Mouse (Mus musculus) forebrain, embryonic 12.5 days (tissue): ENCODE data around the gene Mindy4. TPM values are rescaled to one million over a fixed set of nuclear protein-coding genes. Genes with fewer than 3 reads are reported as not detected.

ENCODE experiments used
- ATAC-seq: fragments of 200-750 bp; cut with Nextera tagmentation; 2 replicates; pipeline ENCODE4 v1.8.0; 2017; ENCODE audit warnings: moderate TSS enrichment; ENCODE audit not compliant: low FRiP score
- H3K27ac ChIP-seq: fragments of 300-500 bp; sonication (generic); 2 replicates; pipeline ENCODE4 v1.5.1; 2016; ENCODE audit warnings: mild to moderate bottlenecking
- H3K27me3 ChIP-seq: fragments of 300-500 bp; sonication (generic); 2 replicates; pipeline ENCODE4 v1.6.1; 2016; ENCODE audit warnings: mild to moderate bottlenecking
- H3K36me3 ChIP-seq: fragments of 300-500 bp; sonication (generic); replicated peaks from 2 replicates; pipeline ENCODE4 v1.6.1; 2016; ENCODE audit warnings: mild to moderate bottlenecking
- H3K4me1 ChIP-seq: fragments of 300-500 bp; sonication (generic); 2 replicates; pipeline ENCODE4 v1.6.1; 2016
- H3K4me2 ChIP-seq: fragments of 300-500 bp; sonication (generic); 2 replicates; pipeline ENCODE4 v1.6.1; 2016; ENCODE audit warnings: mild to moderate bottlenecking, moderate library complexity
- H3K4me3 ChIP-seq: fragments of 300-500 bp; sonication (generic); replicated peaks from 2 replicates; pipeline ENCODE4 v1.5.1; 2016; ENCODE audit warnings: mild to moderate bottlenecking
- H3K9ac ChIP-seq: fragments of 300-500 bp; sonication (generic); 2 replicates; pipeline ENCODE4 v1.6.1; 2016; ENCODE audit warnings: mild to moderate bottlenecking
- H3K9me3 ChIP-seq: fragments of 300-500 bp; sonication (generic); 2 replicates; pipeline ENCODE4 v1.6.1; 2016
- WGBS: fragments of 180-500 bp; shearing (Covaris S2); methylation state at CpG from one replicate; pipeline ENCODE4 v1.1.7; 2016; 5-methylcytosine and 5-hydroxymethylcytosine counted together
- polyA plus RNA-seq: library from polyadenylated mRNA; unstranded; fragments of >200 nt; fragmentation: Nextera tagmentation; extraction: Ambion mirVana; gene quantifications from 2 replicates; pipeline ENCODE4 v1.2.1, GENCODE M21; 2016

Mindy4 gene
- polyA plus RNA-seq, 1 experiment from 2014 or later, result 20.6 TPM

GRCm38 (mm10) chr6:55246911-55247438, 43.8 kb downstream of the Mindy4 start:
- Histone ChIP-seq H3K27me3 (no peaks in the 10 kb centered on the region), H3K9me3 (no peaks in the 10 kb centered on the region), H3K36me3 (0 out of 2 replicates have a peak, but pooled peaks cover 16% of the 10 kb centered on the region), H3K4me2 (no peak overlapping the region), H3K4me1 (no peaks in the 10 kb centered on the region), H3K4me3 (no peak overlapping the region), H3K9ac (no peak overlapping the region), H3K27ac (no peak overlapping the region)
- no peak for ATAC-seq
- 92% methylated on average over 12 of the region's 12 CpGs for WGBS

GRCm38 (mm10) chr6:55249263-55249662, 46.1 kb downstream of the Mindy4 start:
- no peaks in the 10 kb centered on the region for H3K9me3 ChIP-seq
- no peak for ATAC-seq
- 0 out of 2 replicates have a peak, but pooled peaks cover 15% of the 10 kb centered on the region for H3K36me3 ChIP-seq
- H3K4me3 ChIP-seq, result no peak overlapping the region
- H3K9ac ChIP-seq, result no peak overlapping the region
- H3K27me3 ChIP-seq, result no peaks in the 10 kb centered on the region
- no peak overlapping the region for H3K27ac ChIP-seq
- H3K4me1 ChIP-seq, result no peaks in the 10 kb centered on the region
- WGBS, result 91% methylated on average over 9 of the region's 9 CpGs
- no peak overlapping the region for H3K4me2 ChIP-seq

- no peak for ATAC-seq
- 90% methylated on average over 11 of the region's 11 CpGs for WGBS
These were observed 47.6 kb downstream of the Mindy4 start for GRCm38 (mm10) chr6:55250809-55251208.

GRCm38 (mm10) chr6:55251596-55251995, 48.4 kb downstream of the Mindy4 start:
- ATAC-seq, result no peak
- Histone ChIP-seq H3K9me3 (no peaks in the 10 kb centered on the region), H3K9ac (no peak overlapping the region), H3K36me3 (peaks cover 10% of the 10 kb centered on the region), H3K4me1 (no peaks in the 10 kb centered on the region), H3K4me2 (no peak overlapping the region), H3K4me3 (no peak overlapping the region), H3K27ac (no peak overlapping the region), H3K27me3 (no peaks in the 10 kb centered on the region)
- 92% methylated on average over 7 of the region's 7 CpGs for WGBS

More at GRCm38 (mm10) chr6:55250809-55251208, 47.6 kb downstream of the Mindy4 start:
- Histone ChIP-seq H3K4me2 (no peak overlapping the region), H3K9ac (no peak overlapping the region), H3K9me3 (no peaks in the 10 kb centered on the region), H3K27me3 (no peaks in the 10 kb centered on the region), H3K27ac (no peak overlapping the region), H3K4me3 (no peak overlapping the region), H3K36me3 (peaks cover 11% of the 10 kb centered on the region; the same call in 1 of the 2 replicates), H3K4me1 (no peaks in the 10 kb centered on the region)

GRCm38 (mm10) chr6:55252731-55253247, 49.6 kb downstream of the Mindy4 start:
- no peak for ATAC-seq
- peaks cover 10% of the 10 kb centered on the region for H3K36me3 ChIP-seq
- no peak overlapping the region for H3K4me2 ChIP-seq
- H3K4me1 ChIP-seq, result no peaks in the 10 kb centered on the region
- no peak overlapping the region for H3K4me3 ChIP-seq
- 69% methylated on average over 8 of the region's 8 CpGs for WGBS
- no peak overlapping the region for H3K9ac ChIP-seq
- no peaks in the 10 kb centered on the region for H3K27me3 ChIP-seq
- H3K27ac ChIP-seq, result no peak overlapping the region
- H3K9me3 ChIP-seq, result no peaks in the 10 kb centered on the region

GRCm38 (mm10) chr6:55256500-55257191, 53.5 kb downstream of the Mindy4 start:
- H3K27me3 ChIP-seq, result no peaks in the 10 kb centered on the region
- no peaks in the 10 kb centered on the region for H3K9me3 ChIP-seq
- no peak for ATAC-seq
- no peak overlapping the region for H3K4me3 ChIP-seq
- H3K9ac ChIP-seq, result no peak overlapping the region
- H3K4me2 ChIP-seq, result no peak overlapping the region
- no peaks in the 10 kb centered on the region for H3K4me1 ChIP-seq
- peaks cover 10% of the 10 kb centered on the region for H3K36me3 ChIP-seq
- 82% methylated on average over 13 of the region's 13 CpGs for WGBS
- no peak overlapping the region for H3K27ac ChIP-seq

- no peak overlapping the region for H3K4me2 ChIP-seq
- WGBS, result 89% methylated on average over 7 of the region's 7 CpGs
- H3K27ac ChIP-seq, result no peak overlapping the region
- no peak for ATAC-seq
- no peaks in the 10 kb centered on the region for H3K27me3 ChIP-seq
- H3K4me3 ChIP-seq, result no peak overlapping the region
- no peaks in the 10 kb centered on the region for H3K4me1 ChIP-seq
- H3K36me3 ChIP-seq, result peaks cover 9% of the 10 kb centered on the region
- H3K9me3 ChIP-seq, result no peaks in the 10 kb centered on the region
- H3K9ac ChIP-seq, result no peak overlapping the region
These were observed 54.1 kb downstream of the Mindy4 start for GRCm38 (mm10) chr6:55257246-55257645.

GRCm38 (mm10) chr6:55258428-55259325, 55.5 kb downstream of the Mindy4 start:
- peaks cover 16% of the 10 kb centered on the region for H3K36me3 ChIP-seq
- WGBS, result 74% methylated on average over 14 of the region's 14 CpGs
- no peak for ATAC-seq
- no peaks in the 10 kb centered on the region for H3K9me3 ChIP-seq
- H3K4me1 ChIP-seq, result no peaks in the 10 kb centered on the region
- H3K4me3 ChIP-seq, result no peak overlapping the region
- H3K4me2 ChIP-seq, result no peak overlapping the region
- H3K9ac ChIP-seq, result no peak overlapping the region
- H3K27ac ChIP-seq, result peak overlapping the region; percentile 50
- H3K27me3 ChIP-seq, result no peaks in the 10 kb centered on the region

- no peak overlapping the region for H3K4me3 ChIP-seq
- no peak overlapping the region for H3K4me2 ChIP-seq
- H3K36me3 ChIP-seq, result peaks cover 13% of the 10 kb centered on the region
- H3K27me3 ChIP-seq, result no peaks in the 10 kb centered on the region
- WGBS, result 91% methylated on average over 12 of the region's 12 CpGs
- H3K9me3 ChIP-seq, result no peaks in the 10 kb centered on the region
- no peak overlapping the region for H3K27ac ChIP-seq
- H3K4me1 ChIP-seq, result no peaks in the 10 kb centered on the region
- no peak for ATAC-seq
- H3K9ac ChIP-seq, result no peak overlapping the region
These were observed 59.0 kb downstream of the Mindy4 start for GRCm38 (mm10) chr6:55262161-55262560.

- no peak for ATAC-seq
- H3K4me1 ChIP-seq, result no peaks in the 10 kb centered on the region
- 87% methylated on average over 5 of the region's 5 CpGs for WGBS
- no peak overlapping the region for H3K27ac ChIP-seq
- H3K9ac ChIP-seq, result no peak overlapping the region
- no peaks in the 10 kb centered on the region for H3K27me3 ChIP-seq
- peaks cover 13% of the 10 kb centered on the region for H3K36me3 ChIP-seq
- no peak overlapping the region for H3K4me2 ChIP-seq
- H3K4me3 ChIP-seq, result no peak overlapping the region
- H3K9me3 ChIP-seq, result no peaks in the 10 kb centered on the region
These were observed 60.4 kb downstream of the Mindy4 start for GRCm38 (mm10) chr6:55263490-55264046.

- 93% methylated on average over 7 of the region's 7 CpGs for WGBS
- peaks cover 13% of the 10 kb centered on the region for H3K36me3 ChIP-seq
- no peak for ATAC-seq
These were observed 61.7 kb downstream of the Mindy4 start for GRCm38 (mm10) chr6:55264741-55265366.

More at GRCm38 (mm10) chr6:55264741-55265366, 61.7 kb downstream of the Mindy4 start:
- H3K4me1 ChIP-seq, result no peaks in the 10 kb centered on the region
- no peak overlapping the region for H3K4me3 ChIP-seq
- H3K4me2 ChIP-seq, result no peak overlapping the region
- H3K9me3 ChIP-seq, result no peaks in the 10 kb centered on the region
- no peaks in the 10 kb centered on the region for H3K27me3 ChIP-seq
- H3K9ac ChIP-seq, result no peak overlapping the region
- H3K27ac ChIP-seq, result no peak overlapping the region
